Mouse (Mus musculus) heart, embryonic 16.5 days (tissue): ENCODE results near the gene Zmiz1. TPM values are rescaled to one million over a fixed set of nuclear protein-coding genes. Genes with fewer than 3 reads are reported as not detected.

Experiments
- ATAC-seq: fragments of 200-750 bp; cut with Nextera tagmentation; replicated peaks from 2 replicates; pipeline ENCODE4 v1.8.0; 2017; ENCODE audit warnings: moderate number of reproducible peaks; ENCODE audit not compliant: insufficient read depth, low FRiP score; ENCODE audit errors: extremely low read depth
- H3K27ac ChIP-seq: fragments of 300-500 bp; sonication (generic); 2 replicates; pipeline ENCODE4 v1.5.1; 2014; ENCODE audit warnings: mild to moderate bottlenecking, low read length, control low read depth, moderate library complexity
- H3K27me3 ChIP-seq: fragments of 300-500 bp; sonication (generic); 2 replicates; pipeline ENCODE4 v1.6.1; 2014; ENCODE audit warnings: low read length, mixed read lengths; ENCODE audit not compliant: control insufficient read depth, insufficient read depth
- H3K36me3 ChIP-seq: fragments of 300-500 bp; sonication (generic); 2 replicates; pipeline ENCODE4 v1.6.1; 2014; ENCODE audit not compliant: control insufficient read depth, insufficient read depth
- H3K4me1 ChIP-seq: fragments of 300-500 bp; sonication (generic); 2 replicates; pipeline ENCODE4 v1.6.1; 2014; ENCODE audit warnings: low read length, mixed read lengths; ENCODE audit not compliant: control insufficient read depth, insufficient read depth
- H3K4me2 ChIP-seq: fragments of 300-500 bp; sonication (generic); 2 replicates; pipeline ENCODE4 v1.6.1; 2014; ENCODE audit warnings: low read depth, mild to moderate bottlenecking, control low read depth, low read length
- H3K4me3 ChIP-seq: fragments of 300-500 bp; sonication (generic); 2 replicates; pipeline ENCODE4 v1.5.1; 2014; ENCODE audit warnings: mild to moderate bottlenecking, control low read depth, low read length
- H3K9ac ChIP-seq: fragments of 300-500 bp; sonication (generic); 2 replicates; pipeline ENCODE4 v1.6.1; 2014; ENCODE audit warnings: low read length, control low read depth
- H3K9me3 ChIP-seq: fragments of 300-500 bp; sonication (generic); replicated peaks from 2 replicates; pipeline ENCODE4 v1.6.1; 2016; ENCODE audit warnings: low read length; ENCODE audit not compliant: control insufficient read depth
- WGBS: fragments of 180-500 bp; shearing (Covaris S2); extraction: QIAGEN DNeasy Blood & Tissue Kit; methylation state at CpG from one replicate; pipeline ENCODE4 v1.1.7; 2014; 5-methylcytosine and 5-hydroxymethylcytosine counted together
- polyA plus RNA-seq: library from polyadenylated mRNA; unstranded; fragments of >200 nt; fragmentation: Nextera tagmentation; extraction: Ambion mirVana; gene quantifications from 2 replicates; pipeline ENCODE4 v1.2.1, GENCODE M21; 2015

The Zmiz1 gene
- polyA plus RNA-seq, 1 experiment from 2014 or later = 20.6 TPM

DNA sequence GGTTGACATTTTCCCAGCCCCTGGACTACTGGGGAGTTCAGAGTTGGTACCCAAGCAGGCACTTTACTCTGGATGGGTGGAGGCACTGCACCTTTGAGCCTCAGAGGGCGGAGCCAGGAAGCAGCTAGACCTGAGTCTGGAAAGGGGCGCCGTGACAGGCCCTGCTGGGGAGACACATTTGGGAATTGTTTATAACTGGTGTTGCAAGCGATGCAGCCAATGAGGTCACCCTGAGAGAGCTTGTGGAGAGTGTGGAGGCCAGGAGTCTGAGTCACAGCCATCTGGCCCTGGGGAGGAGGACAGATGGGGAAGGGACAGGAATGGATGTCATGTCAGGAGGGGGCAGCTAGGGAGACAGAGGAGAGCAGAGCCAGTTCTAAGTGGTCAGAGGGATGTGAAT, 60.7 kb downstream of the Zmiz1 start:
- 38% methylated on average over 4 of the region's 4 CpGs for WGBS
- H3K27ac ChIP-seq = peak overlapping the region; percentile 75

DNA sequence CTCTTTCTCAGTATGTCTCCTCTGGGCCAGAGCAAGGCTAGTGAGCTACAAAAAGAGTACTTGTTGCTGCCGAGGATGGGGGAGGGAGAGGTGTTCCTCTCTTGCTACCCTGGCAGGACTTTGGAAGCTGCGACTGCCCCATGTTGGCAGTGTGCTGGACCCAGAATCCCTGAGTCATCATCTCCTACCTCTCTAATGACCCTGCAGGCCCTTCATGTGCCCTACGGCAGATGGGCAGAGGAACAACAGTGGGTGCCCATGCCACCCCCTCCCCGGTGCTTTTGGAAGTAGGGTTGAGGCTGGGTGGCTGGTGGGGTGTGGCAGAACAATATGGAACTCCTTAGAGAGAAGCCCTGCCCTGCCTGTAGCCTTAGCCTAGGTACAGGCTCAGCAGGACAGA, 61.6 kb downstream of the Zmiz1 start:
- Histone ChIP-seq H3K4me1 (peaks cover 89% of the 10 kb centered on the region), H3K27me3 (no peaks in the 10 kb centered on the region), H3K27ac (peak overlapping the region; percentile 75), H3K9me3 (no peaks in the 10 kb centered on the region), H3K4me3 (no peak overlapping the region), H3K9ac (peak overlapping the region; percentile 46), H3K36me3 (no peaks in the 10 kb centered on the region), H3K4me2 (no peak overlapping the region)
- no peak for ATAC-seq
- WGBS = 68% methylated on average over 4 of the region's 4 CpGs

More for the DNA sequence above, 60.7 kb downstream of the Zmiz1 start:
- no peaks in the 10 kb centered on the region for H3K27me3 ChIP-seq
- H3K4me2 ChIP-seq = no peak overlapping the region
- no peak overlapping the region; the same call in 1 of the 2 replicates for H3K9ac ChIP-seq
- H3K4me1 ChIP-seq = peaks cover 89% of the 10 kb centered on the region
- H3K36me3 ChIP-seq = no peaks in the 10 kb centered on the region
- no peaks in the 10 kb centered on the region for H3K9me3 ChIP-seq
- 0 out of 2 replicates have a peak, but pooled peaks have one; percentile 16 for ATAC-seq
- no peak overlapping the region for H3K4me3 ChIP-seq

DNA sequence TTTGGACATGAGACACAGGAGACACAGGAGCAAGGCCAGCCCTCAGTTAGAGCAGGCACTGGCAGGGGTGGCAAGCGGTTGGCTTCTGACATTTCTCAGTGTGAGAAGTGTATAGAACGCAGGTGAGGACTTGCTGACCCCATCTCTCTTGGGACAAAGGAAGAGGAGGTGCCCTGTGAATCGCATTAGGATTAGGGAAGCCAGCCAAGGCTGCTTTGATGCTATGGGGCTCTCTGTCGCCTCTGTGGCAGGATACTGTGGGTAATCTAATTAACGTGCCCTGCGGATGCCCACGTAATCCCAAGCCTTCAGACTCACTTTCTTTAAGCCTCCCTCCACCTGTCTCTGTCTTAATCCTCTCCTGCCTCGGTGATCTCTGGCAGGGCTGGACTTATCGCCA, 62.0 kb downstream of the Zmiz1 start:
- Histone ChIP-seq H3K4me3 (no peak overlapping the region), H3K27ac (peak overlapping the region; percentile 75), H3K4me2 (no peak overlapping the region), H3K9me3 (no peaks in the 10 kb centered on the region), H3K27me3 (no peaks in the 10 kb centered on the region), H3K9ac (no peak overlapping the region; the same call in 1 of the 2 replicates), H3K36me3 (no peaks in the 10 kb centered on the region), H3K4me1 (peaks cover 89% of the 10 kb centered on the region)
- 71% methylated on average over 9 of the region's 9 CpGs for WGBS
- no peak for ATAC-seq

DNA sequence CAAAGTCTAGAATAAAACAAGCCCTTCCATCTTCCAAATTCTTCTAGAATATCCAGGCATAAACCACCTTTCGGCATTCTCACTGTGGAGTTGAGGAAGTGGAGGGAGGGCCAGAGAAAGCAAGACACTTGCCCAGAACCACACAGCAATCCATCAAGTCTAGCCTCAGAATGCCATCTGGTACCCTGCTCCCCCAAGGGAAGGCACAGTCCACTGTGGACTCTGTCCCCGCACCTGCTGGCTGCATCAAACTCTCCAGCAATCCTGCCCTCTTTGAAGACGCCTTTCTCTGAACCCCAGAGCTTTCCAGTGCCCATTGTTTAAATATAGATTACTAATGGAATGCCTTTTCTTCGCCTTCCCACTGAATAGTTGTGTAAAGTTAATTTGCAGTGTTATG, 62.5 kb downstream of the Zmiz1 start:
- 0 out of 2 replicates have a peak overlapping the region, but pooled peaks have one; percentile 30 for H3K27ac ChIP-seq
- 80% methylated on average over 4 of the region's 4 CpGs for WGBS
- H3K36me3 ChIP-seq = no peaks in the 10 kb centered on the region
- H3K9me3 ChIP-seq = no peaks in the 10 kb centered on the region
- peaks cover 89% of the 10 kb centered on the region for H3K4me1 ChIP-seq
- no peaks in the 10 kb centered on the region for H3K27me3 ChIP-seq
- no peak for ATAC-seq
- no peak overlapping the region for H3K4me3 ChIP-seq
- H3K9ac ChIP-seq = no peak overlapping the region
- no peak overlapping the region for H3K4me2 ChIP-seq

DNA sequence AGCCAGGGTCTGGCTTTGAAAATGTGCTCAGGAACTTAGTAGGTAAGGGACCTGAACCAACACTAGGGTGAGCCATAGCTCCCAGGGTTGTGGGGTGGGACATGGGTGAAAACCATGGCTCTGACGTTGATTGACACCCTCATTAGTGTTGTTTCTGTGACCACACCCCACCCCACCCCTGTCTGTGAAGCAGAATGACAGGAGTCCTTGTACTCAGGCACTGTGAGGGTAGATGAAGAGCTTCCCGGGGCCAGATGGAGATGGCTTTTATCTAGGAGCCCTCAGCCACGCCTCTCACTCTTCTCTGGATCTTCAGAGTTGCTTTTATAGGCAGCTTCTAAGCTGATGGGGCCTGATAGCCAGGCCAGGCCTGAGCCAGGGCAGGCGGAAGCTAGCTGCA, 63.4 kb downstream of the Zmiz1 start:
- H3K4me2 ChIP-seq = no peak overlapping the region
- peaks cover 85% of the 10 kb centered on the region for H3K4me1 ChIP-seq
- no peaks in the 10 kb centered on the region for H3K36me3 ChIP-seq
- no peaks in the 10 kb centered on the region for H3K9me3 ChIP-seq
- 0 out of 2 replicates have a peak overlapping the region, but pooled peaks have one; percentile 8 for H3K9ac ChIP-seq
- 11% methylated on average over 4 of the region's 4 CpGs for WGBS
- no peak overlapping the region for H3K4me3 ChIP-seq
- peak overlapping the region; percentile 86 for H3K27ac ChIP-seq
- no peaks in the 10 kb centered on the region for H3K27me3 ChIP-seq
- no peak for ATAC-seq

DNA sequence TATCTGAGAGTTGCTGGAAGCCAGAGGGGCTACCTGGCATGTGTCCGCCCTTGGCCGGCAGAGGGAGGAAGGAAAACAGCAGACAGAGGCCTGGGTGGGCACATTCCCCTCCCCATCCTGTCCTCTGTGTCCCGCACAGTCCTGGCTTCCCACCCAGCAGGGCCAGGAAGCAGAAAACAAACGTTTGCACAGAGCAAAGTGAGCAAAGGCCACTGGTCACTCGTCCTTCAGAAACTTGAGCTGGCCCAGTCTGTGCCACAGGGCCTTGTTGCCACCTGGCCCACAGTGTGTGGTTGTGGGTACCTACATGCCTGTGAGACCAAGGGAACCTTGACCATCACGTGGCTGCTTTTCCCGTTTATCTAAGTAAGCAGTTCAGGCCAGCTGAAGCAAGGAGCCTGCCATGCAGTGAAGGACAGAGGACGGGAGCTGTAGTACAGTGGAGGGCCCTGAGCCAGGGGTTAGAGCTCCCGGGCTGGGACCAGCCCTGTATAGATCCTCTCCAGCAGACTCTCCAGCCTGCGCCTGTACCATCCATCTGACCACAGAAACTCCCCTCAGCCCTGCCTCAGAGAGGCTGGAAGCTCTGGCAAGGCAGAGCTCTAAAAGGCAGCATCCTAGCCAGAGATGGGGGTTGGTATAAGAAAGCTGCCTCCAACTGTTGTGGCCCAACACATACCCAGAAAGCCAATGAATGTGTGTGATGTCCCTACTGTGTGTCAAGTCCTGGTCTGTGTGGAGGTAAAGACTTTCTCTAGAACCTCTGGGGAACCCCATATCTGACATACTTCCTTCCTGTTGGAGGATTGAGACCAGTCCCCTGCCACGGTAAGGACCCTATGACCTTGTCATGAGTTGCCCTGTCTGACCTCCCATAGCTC, 64.5 kb downstream of the Zmiz1 start:
- peak; percentile 16; the same call in 1 of the 2 replicates for ATAC-seq
- Histone ChIP-seq H3K27ac (peak overlapping the region; percentile 86), H3K27me3 (no peaks in the 10 kb centered on the region), H3K36me3 (no peaks in the 10 kb centered on the region), H3K4me1 (peaks cover 84% of the 10 kb centered on the region), H3K9me3 (no peaks in the 10 kb centered on the region), H3K4me3 (no peak overlapping the region), H3K4me2 (no peak overlapping the region), H3K9ac (peak overlapping the region; percentile 26)
- WGBS = 22% methylated on average over 11 of the region's 11 CpGs

DNA sequence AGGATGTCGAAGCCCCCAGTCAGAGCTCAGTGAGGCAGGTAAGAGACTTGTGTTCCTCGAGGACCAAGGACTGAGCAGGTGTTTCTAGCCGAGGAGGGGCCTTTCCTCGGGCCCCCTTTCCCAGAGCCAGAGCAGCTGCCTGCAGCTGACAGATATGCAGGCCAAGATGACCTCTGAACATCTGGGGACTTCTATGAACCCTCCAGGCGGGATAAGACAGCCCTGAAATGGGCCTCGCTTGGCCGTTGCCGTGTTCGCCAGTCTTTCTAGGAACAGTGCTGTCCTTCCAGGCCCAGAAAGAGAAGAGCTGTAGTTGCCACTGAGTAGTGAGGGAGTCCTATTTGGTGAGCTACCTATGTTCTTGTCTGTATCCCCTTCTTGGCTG, 65.1 kb downstream of the Zmiz1 start:
- no peak for ATAC-seq
- Histone ChIP-seq H3K4me3 (no peak overlapping the region), H3K9me3 (no peaks in the 10 kb centered on the region), H3K27ac (peak overlapping the region; percentile 86), H3K4me2 (no peak overlapping the region), H3K27me3 (no peaks in the 10 kb centered on the region), H3K36me3 (no peaks in the 10 kb centered on the region), H3K4me1 (peaks cover 81% of the 10 kb centered on the region), H3K9ac (no peak overlapping the region)
- WGBS = 54% methylated on average over 9 of the region's 9 CpGs

DNA sequence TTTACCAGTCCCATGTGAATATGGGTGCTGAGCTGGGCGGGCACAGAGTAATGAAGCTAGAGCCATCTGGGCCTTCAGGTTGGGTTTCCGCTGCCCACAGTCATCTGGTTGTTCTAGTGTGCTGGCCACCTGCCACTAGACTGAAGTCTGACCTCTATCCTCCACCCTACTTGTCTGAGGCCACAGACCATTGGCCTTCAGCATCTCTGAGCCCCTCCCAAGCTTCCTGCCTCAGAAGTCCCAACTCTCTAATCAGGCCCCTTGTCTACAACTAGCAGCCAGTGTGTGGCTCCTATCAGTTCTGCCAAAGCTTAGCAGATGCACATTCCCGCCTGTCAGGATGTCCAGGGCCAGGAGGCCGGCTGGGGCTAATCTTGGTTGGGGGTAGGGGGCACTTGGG, 65.9 kb downstream of the Zmiz1 start:
- no peaks in the 10 kb centered on the region for H3K27me3 ChIP-seq
- no peak overlapping the region for H3K4me2 ChIP-seq
- WGBS = 42% methylated on average over 4 of the region's 4 CpGs
- peaks cover 75% of the 10 kb centered on the region for H3K4me1 ChIP-seq
- peak; percentile 24 for ATAC-seq
- no peaks in the 10 kb centered on the region for H3K9me3 ChIP-seq
- H3K9ac ChIP-seq = no peak overlapping the region
- no peaks in the 10 kb centered on the region for H3K36me3 ChIP-seq
- no peak overlapping the region for H3K4me3 ChIP-seq
- peak overlapping the region; percentile 86 for H3K27ac ChIP-seq

DNA sequence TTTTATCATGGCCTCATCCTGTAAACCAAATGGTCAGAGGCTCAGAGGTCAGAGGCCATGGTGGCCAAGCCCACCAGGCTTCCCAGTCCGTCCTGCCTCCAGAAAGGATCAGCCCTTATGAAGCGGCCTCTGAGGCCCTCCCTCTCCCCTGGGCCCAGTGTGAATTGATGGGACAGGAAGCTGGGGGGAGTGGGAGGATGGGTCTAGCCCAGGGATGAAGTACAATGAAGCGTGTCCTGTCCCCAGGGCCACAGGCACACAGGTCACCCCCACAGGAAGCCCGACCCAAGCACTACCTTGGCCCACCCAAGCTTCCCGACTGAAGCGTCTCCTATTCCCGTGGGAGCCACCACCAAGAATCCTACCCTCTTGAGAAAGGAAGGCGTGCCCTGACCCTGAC, 66.7 kb downstream of the Zmiz1 start:
- no peak overlapping the region for H3K4me3 ChIP-seq
- no peak overlapping the region for H3K9ac ChIP-seq
- WGBS = 59% methylated on average over 8 of the region's 8 CpGs
- H3K4me1 ChIP-seq = peaks cover 70% of the 10 kb centered on the region
- H3K36me3 ChIP-seq = no peaks in the 10 kb centered on the region
- no peaks in the 10 kb centered on the region for H3K9me3 ChIP-seq
- H3K27me3 ChIP-seq = no peaks in the 10 kb centered on the region
- 0 out of 2 replicates have a peak, but pooled peaks have one; percentile 6 for ATAC-seq
- peak overlapping the region; percentile 86 for H3K27ac ChIP-seq
- no peak overlapping the region for H3K4me2 ChIP-seq
